ENCODE assay signal across 22 mouse cellular contexts in genomic region chr5:87969201-87969600, GRCm38 (mm10). TPM values are rescaled to one million over a fixed set of nuclear protein-coding genes. Genes with fewer than 3 reads are reported as not detected.
"Had no signal": no experiment of that assay in that cellular context is flagged by ENCODE, and none has a peak within 500 bp of the region (broad histone marks: within the 10 kb centered on the region; RNA-seq: fewer than 3 reads in every experiment).

TSS of gene 2310003L06Rik (plus strand) at chr5:87969459.
TSS of gene Gm28434 (plus strand) at chr5:87969517.

- DNase-seq: left cerebral cortex, postnatal 4 days; liver; liver, embryonic 13.5 days; liver, postnatal 0 days; lung, adult 18-20 months; lung, adult 2 months; lung, embryonic 14.5 days; lung, postnatal 10 days; lung, postnatal 14 days; lung, postnatal 36 days; lung, postnatal 4 days; midbrain, embryonic 14.5 days had no signal

RNA-seq across cellular contexts. Expression of gene 2310003L06Rik, which starts in this region (rescaled TPM):
- total RNA-seq: left cerebral cortex, postnatal 10 days; left cerebral cortex, postnatal 14 days; left cerebral cortex, postnatal 25 days; left cerebral cortex, postnatal 36 days; liver, adult 2 months; megakaryocyte progenitor cell, adult 5-6 weeks; megakaryocyte, adult 5-6 weeks; megakaryocyte-erythroid progenitor cell, adult 5-6 weeks; midbrain, postnatal 0 days; monocyte, adult 5-6 weeks had no signal

RNA-seq across cellular contexts. Expression of gene Gm28434, which starts in this region (rescaled TPM):
- total RNA-seq: left cerebral cortex, postnatal 10 days; left cerebral cortex, postnatal 14 days; left cerebral cortex, postnatal 25 days; left cerebral cortex, postnatal 36 days; left cerebral cortex, postnatal 4 days; liver, adult 2 months; megakaryocyte progenitor cell, adult 5-6 weeks; megakaryocyte, adult 5-6 weeks; megakaryocyte-erythroid progenitor cell, adult 5-6 weeks; midbrain, postnatal 0 days; monocyte, adult 5-6 weeks had no signal
